Mouse (Mus musculus) myocyte (in vitro differentiated cells): ENCODE results near the gene Chd1l.

Experiments
- E2F4 ChIP-seq: IDR thresholded peaks from one replicate; pipeline ENCODE4 v1.6.1; 2011; ENCODE audit warnings: mild to moderate bottlenecking, control low read depth, moderate library complexity; ENCODE audit not compliant: insufficient read depth
- MAX ChIP-seq: IDR thresholded peaks from one replicate; pipeline ENCODE4 v1.6.1; 2011; ENCODE audit warnings: low read depth, mild to moderate bottlenecking, control low read depth
- MYOG ChIP-seq, 3 experiments: IDR thresholded peaks; one replicate each; pipeline ENCODE4 v1.6.1; 2011; ENCODE audit warnings: control low read depth in 2 of 3, low read depth in 2 of 3, mild to moderate bottlenecking in 2 of 3; ENCODE audit not compliant: insufficient read length in 2 of 3, control insufficient read depth in 1 of 3, insufficient read depth in 1 of 3
- POLR2A ChIP-seq: IDR thresholded peaks from one replicate; pipeline ENCODE4 v1.6.1; 2011; ENCODE audit warnings: low read depth, mild to moderate bottlenecking, control low read depth, moderate library complexity; ENCODE audit not compliant: insufficient read length
- POLR2AphosphoS2 ChIP-seq: IDR thresholded peaks from one replicate; pipeline ENCODE4 v1.6.1; 2011; ENCODE audit warnings: low read depth, control low read depth; ENCODE audit not compliant: insufficient read length
- TCF12 ChIP-seq: IDR thresholded peaks from one replicate; pipeline ENCODE4 v1.6.1; 2011; ENCODE audit warnings: mild to moderate bottlenecking, control low read depth; ENCODE audit not compliant: poor library complexity, insufficient read depth, severe bottlenecking
- USF1 ChIP-seq: IDR thresholded peaks from one replicate; pipeline ENCODE4 v1.6.1; 2011; ENCODE audit warnings: low read depth, mild to moderate bottlenecking, control low read depth, moderate library complexity

DNA sequence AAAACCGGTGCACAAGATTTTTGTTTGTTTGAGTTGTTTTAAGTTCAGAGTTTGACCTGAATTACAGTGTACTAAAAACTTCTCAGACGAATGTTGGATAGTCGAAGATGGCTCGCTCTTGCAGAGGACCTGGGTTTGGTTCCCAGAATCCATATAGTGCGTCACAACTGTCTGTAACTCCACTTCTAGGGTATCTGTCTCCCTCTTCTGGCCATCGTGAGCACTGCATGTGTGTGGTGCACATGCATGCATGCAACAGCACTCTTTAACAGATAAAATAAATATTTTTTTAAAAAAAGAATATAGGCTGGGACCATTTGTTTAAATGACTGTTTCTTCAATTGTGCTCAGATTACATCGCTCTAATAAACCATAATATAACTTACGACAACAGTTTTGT is 44.9 kb upstream of the Chd1l start:
- TF ChIP-seq MAX = no peak
- TF ChIP-seq TCF12 = no peak
- no peak for TF ChIP-seq MYOG (IDR thresholded peaks at IDR 0.05; ENCODE audit: control insufficient read depth in 1 of 3, insufficient read depth in 1 of 3, insufficient read length in 2 of 3, low read depth in 2 of 3)
- TF ChIP-seq E2F4 = no peak
- TF ChIP-seq POLR2AphosphoS2 = no peak
- TF ChIP-seq POLR2A = no peak
- no peak for TF ChIP-seq USF1
